Mouse (Mus musculus) frontal cortex, adult 2 months (tissue): ENCODE results near the gene Mvb12b. TPM values are rescaled to one million over a fixed set of nuclear protein-coding genes. Genes with fewer than 3 reads are reported as not detected.

Experiments
- DNase-seq, 2 experiments: peaks; one replicate each; pipeline ENCODE4 v3.0.0; 2022; ENCODE audit warnings: low spot score in 1 of 2; ENCODE audit errors: extremely low spot score in 1 of 2
- polyA plus RNA-seq: library from polyadenylated mRNA; depleted of rRNA; stranded (reverse); fragments of >200 nt; gene quantifications from 2 replicates; pipeline ENCODE4 v1.2.3, GENCODE M21; 2012

Mvb12b gene
- polyA plus RNA-seq, 1 experiment, result 78.7 TPM

GRCm38 (mm10) chr2:33788131-33788530, 99.6 kb downstream of the Mvb12b start:
- no peak for DNase-seq

GRCm38 (mm10) chr2:33786064-33786463, 101.7 kb downstream of the Mvb12b start:
- no peak for DNase-seq

- DNase-seq, result peak in 1 of 2 experiments; percentile 50
Observed at GRCm38 (mm10) chr2:33785596-33785995, 102.2 kb downstream of the Mvb12b start.

- DNase-seq, result no peak
Observed at GRCm38 (mm10) chr2:33784721-33785120, 103.0 kb downstream of the Mvb12b start.

- DNase-seq, result peak in 1 of 2 experiments; percentile 38
Observed at GRCm38 (mm10) chr2:33783419-33783818, 104.3 kb downstream of the Mvb12b start.

- no peak for DNase-seq
Observed at GRCm38 (mm10) chr2:33781655-33782400, 105.9 kb downstream of the Mvb12b start.

- DNase-seq, result no peak
Observed at GRCm38 (mm10) chr2:33778466-33778865, 109.3 kb downstream of the Mvb12b start.

- DNase-seq, result no peak
Observed at GRCm38 (mm10) chr2:33777051-33777450, 110.7 kb downstream of the Mvb12b start.

GRCm38 (mm10) chr2:33774884-33775283, 112.9 kb downstream of the Mvb12b start:
- no peak for DNase-seq

- no peak for DNase-seq
Observed at GRCm38 (mm10) chr2:33774106-33774505, 113.6 kb downstream of the Mvb12b start.

- DNase-seq, result no peak
Observed at GRCm38 (mm10) chr2:33772439-33772838, 115.3 kb downstream of the Mvb12b start.

- no peak for DNase-seq
Observed at GRCm38 (mm10) chr2:33771388-33771787, 116.4 kb downstream of the Mvb12b start.

GRCm38 (mm10) chr2:33770526-33771130, 117.1 kb downstream of the Mvb12b start:
- no peak for DNase-seq

GRCm38 (mm10) chr2:33764476-33764875, 123.3 kb downstream of the Mvb12b start:
- DNase-seq, result no peak

GRCm38 (mm10) chr2:33762210-33762609, 125.5 kb downstream of the Mvb12b start:
- no peak for DNase-seq

GRCm38 (mm10) chr2:33760571-33760991, 127.2 kb downstream of the Mvb12b start:
- peak in 1 of 2 experiments; percentile 72 for DNase-seq

GRCm38 (mm10) chr2:33759447-33759846, 128.3 kb downstream of the Mvb12b start:
- no peak for DNase-seq

GRCm38 (mm10) chr2:33755633-33756020, 132.1 kb downstream of the Mvb12b start:
- DNase-seq, result peak; percentile 21 to 35

- peak in 1 of 2 experiments; percentile 31 for DNase-seq
Observed at GRCm38 (mm10) chr2:33754980-33755632, 132.6 kb downstream of the Mvb12b start.

GRCm38 (mm10) chr2:33754317-33754633, 133.5 kb downstream of the Mvb12b start:
- no peak for DNase-seq

- DNase-seq, result peak; percentile 66 to 89
Observed at GRCm38 (mm10) chr2:33753630-33754316, 134.0 kb downstream of the Mvb12b start.
